Mouse (Mus musculus): ENCODE results near the gene 1700042G07Rik.
"Not testable (repeated sequence)": the region's sequence is repeated elsewhere in the genome, so short reads cannot be mapped to it uniquely, and the experiment has no call there.

The 1700042G07Rik gene

GRCm38 (mm10) chr4:116215895-116216605 lies 42.9 kb downstream of the 1700042G07Rik start:
- DNase-seq = no peak

DNA sequence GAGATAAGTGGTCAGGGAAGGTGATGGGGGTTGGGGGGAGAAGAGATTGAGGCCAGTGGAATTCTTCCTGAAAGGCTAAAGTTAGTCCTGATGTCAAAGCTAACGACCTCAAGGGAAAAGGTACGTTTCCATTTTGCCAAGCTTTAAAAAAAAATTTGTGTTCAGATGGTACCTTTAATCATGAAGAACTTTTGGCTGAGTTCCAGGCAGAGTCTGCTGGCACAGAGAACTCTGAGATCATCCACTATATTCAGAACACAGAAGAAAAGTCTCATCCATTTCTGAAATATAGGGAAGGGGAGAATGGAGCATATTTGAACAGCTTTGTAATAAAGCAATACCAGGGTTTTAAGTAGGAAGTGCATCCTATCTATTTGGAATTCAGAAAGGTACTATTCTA lies 43.9 kb downstream of the 1700042G07Rik start:
- DNase-seq = peak; percentile 24

DNA sequence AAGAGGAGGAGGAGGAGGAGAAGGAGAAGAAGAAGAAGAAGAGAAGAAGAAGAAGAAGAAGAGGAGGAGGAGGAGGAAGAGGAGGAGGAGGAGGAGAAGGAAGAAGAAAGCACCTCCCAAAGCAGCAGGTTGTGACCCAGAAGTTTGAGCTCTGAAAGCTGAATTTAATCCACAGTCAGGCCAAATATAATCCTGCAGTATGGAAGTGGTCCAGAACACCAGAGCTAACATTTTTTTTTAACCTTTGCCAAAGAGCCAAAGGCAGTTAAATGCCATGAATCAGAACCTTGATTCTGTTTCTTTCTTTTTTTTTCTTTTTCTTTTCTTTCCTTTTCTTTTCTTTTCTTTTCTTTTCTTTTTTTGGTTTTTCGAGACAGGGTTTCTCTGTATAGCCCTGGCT lies 44.5 kb downstream of the 1700042G07Rik start:
- not testable (repeated sequence) for DNase-seq

DNA sequence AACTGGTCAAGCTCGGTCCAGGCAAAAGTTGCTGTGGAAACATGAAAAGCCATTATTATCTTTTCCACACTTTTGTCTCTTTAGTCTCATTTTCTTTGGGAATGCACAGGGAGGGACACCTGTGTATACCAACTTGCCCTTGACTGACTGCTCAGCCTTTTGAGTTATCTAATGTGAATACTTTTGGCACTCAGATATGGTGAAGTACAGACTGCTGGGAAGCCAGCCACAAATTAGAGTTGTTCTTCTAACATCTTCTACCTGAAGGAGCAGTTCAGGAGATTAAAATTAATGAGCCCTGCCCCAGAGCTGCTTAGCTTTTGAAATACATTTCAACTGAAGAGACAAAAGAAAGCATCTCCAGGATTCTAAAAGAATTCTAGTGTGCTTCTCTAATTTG lies 45.9 kb downstream of the 1700042G07Rik start:
- no peak for DNase-seq

- DNase-seq = peak; percentile 19
Measured at GRCm38 (mm10) chr4:116220071-116220650, 47.0 kb downstream of the 1700042G07Rik start.

- no peak for DNase-seq
Measured at GRCm38 (mm10) chr4:116220780-116221139, 47.6 kb downstream of the 1700042G07Rik start.

GRCm38 (mm10) chr4:116221140-116221851 lies 48.1 kb downstream of the 1700042G07Rik start, which contains the start of gene Pik3r3:
Gene Pik3r3 (plus strand): TSS chr4:116221618.
- DNase-seq = peak; percentile 99

DNA sequence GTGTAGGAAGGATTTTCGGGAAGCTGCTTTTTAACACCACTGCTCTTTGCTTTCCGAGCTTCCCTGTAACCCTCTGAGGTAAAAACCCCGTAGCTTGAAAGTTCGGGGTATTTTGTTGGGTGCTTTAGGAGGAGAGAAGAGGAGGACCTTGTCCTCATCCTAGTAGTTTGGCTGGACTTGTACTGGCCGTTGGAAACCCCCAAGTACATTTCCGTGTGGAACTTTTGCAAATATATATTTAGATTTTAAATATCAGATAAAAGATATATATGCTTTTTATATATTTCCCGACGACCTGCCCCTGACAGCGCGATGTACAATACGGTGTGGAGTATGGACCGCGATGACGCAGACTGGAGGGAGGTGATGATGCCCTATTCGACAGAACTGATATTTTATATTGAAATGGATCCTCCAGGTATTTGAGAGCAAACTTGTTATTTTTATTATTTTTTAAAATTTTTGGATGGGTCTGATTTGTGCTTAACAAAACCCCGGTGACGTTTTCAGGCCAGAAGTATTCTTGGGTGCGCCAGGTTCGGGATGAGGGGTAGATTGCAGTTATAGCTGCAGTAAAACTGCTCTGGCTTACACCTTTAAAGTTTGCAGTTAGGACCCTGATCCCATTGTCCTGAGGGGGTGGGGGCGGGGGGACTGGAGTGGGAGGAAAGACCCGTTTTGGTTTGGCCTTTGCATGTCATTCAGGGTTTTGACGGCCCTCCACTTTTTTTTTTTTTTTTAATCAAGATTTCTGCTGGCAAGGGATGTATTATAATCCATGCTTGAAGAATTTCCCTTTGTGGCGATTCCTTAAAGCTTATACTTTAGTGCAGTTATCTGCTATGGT lies 49.0 kb downstream of the 1700042G07Rik start:
- DNase-seq = peak; percentile 34

- peak; percentile 10 for DNase-seq
Measured at GRCm38 (mm10) chr4:116222843-116223119, 49.6 kb downstream of the 1700042G07Rik start.

Data from kidney, adult 9 months (tissue).